Mouse (Mus musculus): ENCODE results near the gene Fdxr. TPM values are rescaled to one million over a fixed set of nuclear protein-coding genes. Genes with fewer than 3 reads are reported as not detected.

The Fdxr gene
- total RNA-seq, 1 experiment from 2014 or later: 21.5 TPM

GRCm38 (mm10) chr11:115222570-115222969 is 54.3 kb downstream of the Fdxr start:
- no peak for ATAC-seq (replicated peaks; ENCODE audit: low read depth, poor library complexity, severe bottlenecking)

GRCm38 (mm10) chr11:115222077-115222476 is 54.8 kb downstream of the Fdxr start:
- no peak for ATAC-seq (replicated peaks; ENCODE audit: low read depth, poor library complexity, severe bottlenecking)

- ATAC-seq (replicated peaks; ENCODE audit: low read depth, poor library complexity, severe bottlenecking): no peak
These were observed 57.2 kb downstream of the Fdxr start for GRCm38 (mm10) chr11:115219685-115220084.

DNA sequence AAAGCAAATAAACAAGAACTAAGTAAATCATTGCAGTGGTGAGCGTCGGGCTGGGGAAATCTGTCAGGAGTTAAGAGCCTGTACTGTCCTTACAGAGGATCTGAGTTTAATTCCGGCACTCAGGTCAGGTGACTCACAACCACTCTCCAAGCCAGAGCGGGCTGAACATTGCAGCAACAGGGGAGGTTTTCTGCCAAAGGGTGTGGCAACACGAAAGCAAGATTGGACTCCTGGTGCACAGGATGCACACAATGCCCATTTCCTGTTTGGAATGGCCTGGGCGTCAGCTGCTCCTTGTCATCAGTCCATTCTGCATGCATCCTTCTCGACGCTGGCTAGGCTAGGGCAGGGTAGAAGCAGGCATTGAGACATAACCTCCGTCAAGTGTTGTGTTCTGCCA is 57.6 kb downstream of the Fdxr start:
- ATAC-seq (replicated peaks; ENCODE audit: low read depth, poor library complexity, severe bottlenecking): no peak

Other genes with a start within 250 kb of the Fdxr start
- not detected in 2 replicates for gene Cd300ld5, start 239.3 kb downstream of the Fdxr start, total RNA-seq (2017)
- not detected in 2 replicates for gene Cd300ld3, start 228.6 kb downstream of the Fdxr start, total RNA-seq (2017)
- gene Cd300e, start 214.9 kb downstream of the Fdxr start, total RNA-seq (2017): not detected in 2 replicates
- 50.6 and 61.5 TPM in 2 replicates for gene Rab37, start 185.6 kb downstream of the Fdxr start, total RNA-seq (2017)
- not detected in 2 replicates for gene Cd300lf, start 143.1 kb downstream of the Fdxr start, total RNA-seq (2017)
- gene Slc9a3r1, start 113.7 kb downstream of the Fdxr start, total RNA-seq (2017): 45.5 and 53.4 TPM in 2 replicates
- gene Tmem104, start 89.6 kb downstream of the Fdxr start, total RNA-seq (2017): 2.2 and 3.7 TPM in 2 replicates
- 17.2 and 19.7 TPM in 2 replicates for gene Nat9, start 89.2 kb downstream of the Fdxr start, total RNA-seq (2017)
- not detected in 2 replicates for gene Grin2c, start 9.8 kb downstream of the Fdxr start, total RNA-seq (2017)
- 0.73 and 1.6 TPM in 2 replicates for gene Fads6, start 20.6 kb upstream of the Fdxr start, total RNA-seq (2017)
- not detected in 2 replicates for gene Otop2, start 30.1 kb upstream of the Fdxr start, total RNA-seq (2017)
- not detected in 2 replicates for gene Ush1g, start 45.0 kb upstream of the Fdxr start, total RNA-seq (2017)
- gene Otop3, start 57.7 kb upstream of the Fdxr start, total RNA-seq (2017): not detected in 2 replicates
- 1.9 TPM in 1 of 2 replicates, not detected in the other for gene Hid1, start 90.7 kb upstream of the Fdxr start, total RNA-seq (2017)
- gene Cdr2l, start 104.9 kb upstream of the Fdxr start, total RNA-seq (2017): 0.18 TPM in 1 of 2 replicates, not detected in the other
- gene Mrpl58, start 126.7 kb upstream of the Fdxr start, total RNA-seq (2017): 67.7 and 94.1 TPM in 2 replicates
- gene Atp5h, start 142.9 kb upstream of the Fdxr start, total RNA-seq (2017): 531 and 684 TPM in 2 replicates
- 12.3 and 15.4 TPM in 2 replicates for gene Kctd2, start 143.1 kb upstream of the Fdxr start, total RNA-seq (2017)
- gene Trim80, start 163.5 kb upstream of the Fdxr start, total RNA-seq (2017): not detected in 2 replicates
- gene Slc16a5, start 185.4 kb upstream of the Fdxr start, total RNA-seq (2017): not detected in 2 replicates
- gene Armc7, start 198.6 kb upstream of the Fdxr start, total RNA-seq (2017): 4.2 and 6.5 TPM in 2 replicates
- 92.2 and 98.6 TPM in 2 replicates for gene Nt5c, start 214.8 kb upstream of the Fdxr start, total RNA-seq (2017)
- gene Jpt1, start 237.3 kb upstream of the Fdxr start, total RNA-seq (2017): 152 and 171 TPM in 2 replicates

All from common myeloid progenitor, adult 5-6 weeks (primary cell).